Comparison of ENCODE assay signal across 25 mouse cellular contexts in the genomic region with DNA sequence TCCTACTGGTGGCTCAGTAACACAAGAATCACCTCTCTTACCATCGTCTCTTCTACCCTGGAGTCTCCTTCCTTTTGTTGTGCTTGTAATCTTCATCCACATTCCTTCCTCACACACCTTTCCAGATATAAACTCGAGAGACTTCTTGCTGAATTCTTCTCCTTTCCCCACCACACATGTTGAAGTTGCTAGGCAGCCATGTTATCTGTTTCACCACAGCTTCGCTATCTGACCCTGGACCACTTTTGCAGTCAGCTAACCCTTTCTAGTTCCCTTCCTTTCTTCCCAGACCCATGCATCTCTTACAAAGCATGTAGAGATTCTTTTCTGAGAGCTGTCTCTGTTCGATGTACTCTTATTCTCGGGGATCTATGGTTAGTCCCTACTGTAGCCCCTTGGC.
DNase-seq lines count a peak whose midpoint lies in the region; ATAC-seq and TF ChIP-seq lines count a peak whose summit lies in the region.
"Had no signal": no experiment of that assay in that cellular context is flagged by ENCODE, and none has a peak within 500 bp of the region (broad histone marks: within the 10 kb centered on the region; RNA-seq: fewer than 3 reads in every experiment).

No protein-coding gene starts in this region.

- H3K36me3 ChIP-seq in MEL (ENCODE audit: control insufficient read depth in 1 of 2, insufficient read depth in 2 of 2, low read length in 2 of 2) (peaks cover 0 to 35% of the 10 kb centered on the region in 2 experiments; a peak in 2 of 4 replicates), macrophage (ENCODE audit: inconsistent target) (no peaks in the 10 kb centered on the region)
- no peaks in the 10 kb centered on the region for H3K36me3 ChIP-seq in intestine, embryonic 15.5 days
- H3K36me3 ChIP-seq in forebrain, embryonic 10.5 days (replicated peaks) = no peaks in the 10 kb centered on the region
- H3K36me3 ChIP-seq: G1E had no signal

- H3K4me1 ChIP-seq in MEL (ENCODE audit: control insufficient read depth in 1 of 2, insufficient read depth in 2 of 2, low read length in 2 of 2) = peaks cover 5 to 29% of the 10 kb centered on the region in 2 experiments
- H3K4me1 ChIP-seq in bone marrow macrophage, adult 2 months (ENCODE audit: control insufficient read depth, insufficient read depth, low read length) = peaks cover 74% of the 10 kb centered on the region
- H3K4me1 ChIP-seq in cerebellum, adult 2 months (ENCODE audit: control insufficient read depth, insufficient read depth, low read length) = no peaks in the 10 kb centered on the region
- H3K4me1 ChIP-seq in intestine, embryonic 15.5 days (replicated peaks) = no peaks in the 10 kb centered on the region
- H3K4me1 ChIP-seq in forebrain, embryonic 10.5 days = peaks cover 11% of the 10 kb centered on the region

- no peaks in the 10 kb centered on the region for H3K79me2 ChIP-seq in MEL (ENCODE audit: control insufficient read depth, insufficient read depth, low read length, poor library complexity)
- no peaks in the 10 kb centered on the region for H3K79me2 ChIP-seq in macrophage (ENCODE audit: inconsistent target)

- TF ChIP-seq POLR2A in MEL (IDR thresholded peaks at IDR 0.05; ENCODE audit: control insufficient read depth in 1 of 2, insufficient read depth in 1 of 2, low read depth in 1 of 2, low read length in 2 of 2, poor library complexity in 1 of 2) = no peak
- TF ChIP-seq POLR2A in bone marrow macrophage, adult 2 months (IDR thresholded peaks at IDR 0.05; ENCODE audit: borderline replicate concordance, low read depth, low read length) = no peak
- no peak for TF ChIP-seq POLR2A in cerebellum, adult 2 months (IDR thresholded peaks at IDR 0.05; ENCODE audit: borderline replicate concordance, insufficient read depth, low read length)

- no peak for TF ChIP-seq CTCF in MEL (IDR thresholded peaks at IDR 0.05 in 2 of 3, conservative IDR thresholded peaks at IDR 0.05 in 1 of 3; ENCODE audit: control insufficient read depth in 1 of 3, insufficient read depth in 1 of 3, low read depth in 2 of 3, low read length in 3 of 3, poor library complexity in 1 of 3, severe bottlenecking in 1 of 3)
- TF ChIP-seq CTCF in bone marrow macrophage, adult 2 months (IDR thresholded peaks at IDR 0.05; ENCODE audit: low read depth, low read length) = no peak
- no peak for TF ChIP-seq CTCF in cerebellum, adult 2 months (IDR thresholded peaks at IDR 0.05; ENCODE audit: borderline replicate concordance, insufficient read depth, low read depth, low read length)

- H3K4me3 ChIP-seq in MEL (ENCODE audit: control insufficient read depth in 1 of 2, insufficient read depth in 1 of 2, low read depth in 2 of 2, low read length in 2 of 2) (no peak overlapping the region), macrophage (ENCODE audit: inconsistent target) (no peak overlapping the region)
- no peak overlapping the region for H3K4me3 ChIP-seq in bone marrow macrophage, adult 2 months (ENCODE audit: insufficient read depth, low read length)
- H3K4me3 ChIP-seq in cerebellum, adult 2 months (replicated peaks; ENCODE audit: insufficient read depth, low read depth, low read length) = no peak overlapping the region
- no peak overlapping the region for H3K4me3 ChIP-seq in intestine, embryonic 15.5 days (replicated peaks)
- no peak overlapping the region for H3K4me3 ChIP-seq in forebrain, embryonic 10.5 days

- H3K27ac ChIP-seq in MEL (ENCODE audit: control insufficient read depth, low read depth, low read length) = no peak overlapping the region; the same call in 1 of the 2 replicates
- H3K27ac ChIP-seq in bone marrow macrophage, adult 2 months (ENCODE audit: insufficient read depth, low read depth, low read length) = peak overlapping the region; percentile 53
- peak overlapping the region; percentile 100 for H3K27ac ChIP-seq in macrophage
- H3K27ac ChIP-seq in cerebellum, adult 2 months (ENCODE audit: insufficient read depth, low read length) = no peak overlapping the region
- H3K27ac ChIP-seq in intestine, embryonic 15.5 days = no peak overlapping the region
- no peak overlapping the region for H3K27ac ChIP-seq in forebrain, embryonic 10.5 days

- TF ChIP-seq RAD21 in MEL (IDR thresholded peaks at IDR 0.05; ENCODE audit: low read depth, low read length) = no peak

- H3K9ac ChIP-seq in MEL (ENCODE audit: control insufficient read depth, low read depth, low read length, poor library complexity, severe bottlenecking) = no peak overlapping the region
- no peak overlapping the region for H3K9ac ChIP-seq in intestine, embryonic 15.5 days

- no peak overlapping the region for H3K4me2 ChIP-seq in intestine, embryonic 15.5 days (replicated peaks)

- DNase-seq in MEL (ENCODE audit: low read depth, low spot score) (peak; percentile 74), MEL-GATA-1-ER (ENCODE audit: extremely low read depth, low read depth) (peak; percentile 62)
- DNase-seq in gastrocnemius, postnatal 25 days = no peak
- DNase-seq in cerebellum, adult 2 months = no peak
- no peak for DNase-seq in forebrain, embryonic 10.5 days (ENCODE audit: extremely low spot score, low spot score)
- DNase-seq: adrenal gland, adult 2 months; adrenal gland, adult 8-10 months; adrenal gland, postnatal 10 days; adrenal gland, postnatal 14 days; adrenal gland, postnatal 25 days; adrenal gland, postnatal 36 days; B cell, adult 2 months; cerebellum, adult 11 months; cerebellum, adult 11-12 months; cerebellum, adult 18-20 months; cerebellum, adult 8-10 months; cerebellum, adult 9-10 months had no signal

- TF ChIP-seq EP300 in MEL (IDR thresholded peaks at IDR 0.05; ENCODE audit: low read depth in 1 of 2, low read length in 2 of 2) = peak; percentile 88; a peak in 3 of 4 replicates

- no peaks in the 10 kb centered on the region for H3K9me3 ChIP-seq in MEL (replicated peaks; ENCODE audit: insufficient read depth, low read length)
- no peaks in the 10 kb centered on the region for H3K9me3 ChIP-seq in intestine, embryonic 15.5 days
- no peaks in the 10 kb centered on the region for H3K9me3 ChIP-seq in forebrain, embryonic 10.5 days

- whole genome bisulfite sequencing in macrophage (ENCODE audit: missing documents) = 82% methylated on average over 5 of the region's 5 CpGs
- 88% methylated on average over 5 of the region's 5 CpGs for WGBS in cerebellum, adult 2 months
- whole genome bisulfite sequencing in intestine, embryonic 15.5 days = 82% methylated on average over 5 of the region's 5 CpGs
- WGBS in forebrain, embryonic 10.5 days = 86% methylated on average over 5 of the region's 5 CpGs

- H3K27me3 ChIP-seq in MEL (ENCODE audit: control insufficient read depth in 1 of 2, insufficient read depth in 2 of 2, low read length in 2 of 2) = no peaks in the 10 kb centered on the region
- H3K27me3 ChIP-seq in cerebellum, adult 2 months (ENCODE audit: control insufficient read depth, insufficient read depth, low read length) = no peaks in the 10 kb centered on the region
- no peaks in the 10 kb centered on the region for H3K27me3 ChIP-seq in intestine, embryonic 15.5 days (replicated peaks)
- H3K27me3 ChIP-seq in forebrain, embryonic 10.5 days (ENCODE audit: poor library complexity, severe bottlenecking) = peaks cover 19% of the 10 kb centered on the region
- H3K27me3 ChIP-seq: CH12.LX, Patski had no signal

- no peak for ATAC-seq in intestine, embryonic 15.5 days
- ATAC-seq: activated CD4-positive, CD25-positive, alpha-beta regulatory T cell, adult 4 months; CD4-positive, CD25-positive, alpha-beta regulatory T cell, adult 4 months; Patski had no signal

TF ChIP-seq in MEL, 35 proteins besides CTCF, POLR2A, EP300 and RAD21:
- TF ChIP-seq MEF2A (IDR thresholded peaks at IDR 0.05; ENCODE audit: extremely low read depth, insufficient replicate concordance, low read depth, low read length, poor library complexity, severe bottlenecking) = no peak
- 0 out of 2 replicates have a peak, but pooled peaks have one; percentile 47 for TF ChIP-seq MYC (IDR thresholded peaks at IDR 0.05; ENCODE audit: low read depth, low read length)
- TF ChIP-seq TAL1 (IDR thresholded peaks at IDR 0.05; ENCODE audit: low read length) = peak; percentile 38
- peak; percentile 93 for TF ChIP-seq GATA1 (IDR thresholded peaks at IDR 0.05; ENCODE audit: low read depth, low read length)
- TF ChIP-seq POLR2AphosphoS5 (IDR thresholded peaks at IDR 0.05; ENCODE audit: borderline replicate concordance, low read depth, low read length) = no peak
- TF ChIP-seq TCF12 (IDR thresholded peaks at IDR 0.05; ENCODE audit: low read depth, low read length) = peak; percentile 87
- TF ChIP-seq SIN3A (IDR thresholded peaks at IDR 0.05; ENCODE audit: low read length) = peak; percentile 48; the same call in 1 of the 2 replicates
- TF ChIP-seq RCOR1 (IDR thresholded peaks at IDR 0.05; ENCODE audit: low read depth, low read length) = peak; percentile 56; the same call in 1 of the 2 replicates
- TF ChIP-seq ETS1 (IDR thresholded peaks at IDR 0.05; ENCODE audit: low read depth, low read length) = peak; percentile 68

Comparison
In these comparisons a context has a peak if more than half of its experiments do, and no peak if none do; other contexts are left out.
1. DNase-seq: peak in MEL (single experiment) and MEL-GATA-1-ER (single experiment); none in gastrocnemius, postnatal 25 days (single experiment), cerebellum, adult 2 months (0 of 2) and forebrain, embryonic 10.5 days (single experiment).
2. H3K27ac ChIP-seq: peak in bone marrow macrophage, adult 2 months (single experiment) and macrophage (single experiment); none in MEL (single experiment), cerebellum, adult 2 months (single experiment), intestine, embryonic 15.5 days (single experiment) and forebrain, embryonic 10.5 days (single experiment).